Mouse (Mus musculus) cerebellum, postnatal 4 days (tissue): ENCODE results near the gene Cfap45.

ENCODE experiments used
- DNase-seq, 2 experiments: peaks; one replicate each; pipeline ENCODE4 v3.0.0; 2022; ENCODE audit warnings: low spot score in 2 of 2, mixed read lengths in 1 of 2

Gene Cfap45

GRCm38 (mm10) chr1:172515396-172515795 is 5.2 kb upstream of the Cfap45 start:
- DNase-seq = no peak

DNA sequence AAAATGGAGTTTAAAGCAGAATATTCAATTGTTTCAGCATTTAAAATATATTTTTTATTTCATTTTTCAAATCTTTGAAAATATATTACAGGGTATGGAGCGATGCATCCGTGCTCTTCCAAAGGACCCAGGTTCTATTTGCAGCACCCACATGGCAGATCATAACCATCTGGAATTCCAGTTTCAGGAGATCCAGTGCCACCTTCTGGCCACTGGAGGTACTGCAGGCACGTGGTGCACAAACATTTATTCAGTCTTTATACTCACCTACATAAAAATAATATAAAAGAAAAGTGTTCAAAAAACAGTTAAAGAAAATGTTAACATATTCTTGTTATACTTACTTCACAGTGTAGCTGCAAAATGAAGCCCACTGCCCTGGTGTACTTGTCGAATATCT is 2.6 kb upstream of the Cfap45 start:
- no peak for DNase-seq

DNA sequence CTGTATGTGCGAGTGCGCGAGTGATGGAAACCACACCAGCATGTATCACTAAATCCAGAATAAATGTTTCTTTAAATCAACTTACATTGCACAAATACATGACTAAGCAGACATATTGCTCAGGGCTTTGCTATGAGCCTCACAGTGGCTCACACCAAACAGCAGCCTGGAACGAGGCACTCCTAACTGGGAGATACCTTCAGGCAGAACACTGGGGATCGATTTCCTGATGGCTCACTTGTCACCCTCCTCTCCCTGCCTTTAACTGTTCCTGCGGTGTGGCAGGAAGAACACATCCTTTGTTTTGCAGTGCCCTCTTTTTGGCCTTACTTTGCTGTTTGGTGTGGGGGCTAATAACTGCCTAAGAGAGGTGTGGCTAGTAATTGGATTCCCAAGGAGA is 957 bp upstream of the Cfap45 start:
- DNase-seq = no peak

GRCm38 (mm10) chr1:172522524-172522923 is 1.9 kb downstream of the Cfap45 start:
- DNase-seq = no peak

- DNase-seq = no peak
These were observed 3.1 kb downstream of the Cfap45 start for GRCm38 (mm10) chr1:172523699-172524101.

DNA sequence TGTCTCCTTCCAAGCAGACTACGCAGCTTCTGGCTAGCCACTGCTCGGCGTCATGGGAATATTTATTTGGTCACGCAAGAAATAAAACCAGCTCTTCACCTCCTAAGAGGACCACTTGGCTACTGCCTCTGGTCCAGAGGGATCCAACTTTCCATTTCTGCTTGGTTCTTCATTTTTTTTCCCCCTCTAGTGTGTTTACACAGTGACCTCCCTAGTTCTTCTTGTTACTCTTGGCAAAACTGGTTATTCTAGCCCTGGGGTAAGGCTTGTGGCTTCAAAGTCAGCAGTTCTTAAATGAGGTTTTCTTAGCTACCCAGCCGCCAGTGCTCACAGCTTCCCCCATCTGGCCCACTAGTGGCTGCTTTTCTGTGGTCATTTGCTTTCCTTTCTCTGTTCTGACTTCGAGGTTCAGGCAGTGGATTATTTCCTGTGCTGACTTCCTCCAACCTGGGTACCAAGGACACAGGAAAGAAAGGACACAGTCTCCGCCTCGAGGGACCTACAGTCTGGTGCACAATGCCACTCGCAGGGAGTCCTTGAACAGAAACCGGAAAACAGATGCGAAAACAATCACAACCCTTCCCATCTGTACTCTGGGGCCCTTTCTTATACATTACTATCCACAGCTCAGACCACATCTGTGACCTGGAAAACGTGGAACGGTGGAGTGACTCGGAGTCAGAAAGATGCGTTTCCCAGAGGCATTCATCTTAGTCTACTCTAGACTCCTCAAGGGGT is 4.6 kb downstream of the Cfap45 start:
- no peak for DNase-seq

- DNase-seq = no peak
These were observed 5.4 kb downstream of the Cfap45 start for GRCm38 (mm10) chr1:172525971-172526370.

GRCm38 (mm10) chr1:172526380-172527081 is 5.9 kb downstream of the Cfap45 start:
- no peak for DNase-seq

DNA sequence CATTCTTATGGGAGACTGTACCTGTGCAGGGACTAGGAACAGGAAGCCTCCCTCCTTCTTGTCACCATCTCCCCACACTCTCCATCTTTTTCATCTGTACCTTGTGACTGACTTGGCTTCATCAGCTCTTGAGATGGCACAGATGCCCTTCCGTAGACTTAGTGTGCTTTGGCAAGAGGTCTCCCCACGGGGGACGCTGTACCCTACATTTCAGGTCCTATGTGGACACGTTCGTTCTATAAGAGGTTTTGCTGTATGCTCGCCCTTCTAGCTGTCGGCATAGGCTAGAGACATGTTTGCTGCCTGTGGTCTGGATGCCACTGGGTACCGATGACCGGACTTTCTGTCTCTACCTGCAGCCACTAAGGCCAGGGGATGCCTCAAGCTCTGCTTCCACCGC is 6.8 kb downstream of the Cfap45 start:
- DNase-seq = no peak

DNA sequence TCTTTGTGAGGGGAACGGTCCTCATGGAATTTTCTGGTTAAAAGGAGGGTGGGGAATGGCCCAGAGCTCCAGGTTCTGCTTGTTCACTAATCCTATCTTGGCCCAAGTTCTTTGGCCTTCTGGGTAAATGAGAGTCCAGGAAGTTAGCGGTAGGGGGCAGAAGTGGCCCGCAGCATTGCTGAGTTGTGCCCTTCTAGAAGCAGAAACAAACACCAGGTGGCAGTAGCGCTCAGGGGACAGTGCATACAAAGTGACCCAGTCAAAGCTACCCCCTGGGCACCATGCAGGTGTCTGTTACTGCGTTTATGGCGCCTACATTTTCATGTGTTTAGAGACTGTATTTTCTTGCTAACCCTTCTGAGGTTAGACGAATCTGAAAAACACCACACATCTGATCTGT is 8.1 kb downstream of the Cfap45 start:
- peak; percentile 78 to 89 for DNase-seq

- no peak for DNase-seq
These were observed 10.1 kb downstream of the Cfap45 start for GRCm38 (mm10) chr1:172530544-172531220.

- DNase-seq = no peak
These were observed 11.9 kb downstream of the Cfap45 start for GRCm38 (mm10) chr1:172532551-172532950.

DNA sequence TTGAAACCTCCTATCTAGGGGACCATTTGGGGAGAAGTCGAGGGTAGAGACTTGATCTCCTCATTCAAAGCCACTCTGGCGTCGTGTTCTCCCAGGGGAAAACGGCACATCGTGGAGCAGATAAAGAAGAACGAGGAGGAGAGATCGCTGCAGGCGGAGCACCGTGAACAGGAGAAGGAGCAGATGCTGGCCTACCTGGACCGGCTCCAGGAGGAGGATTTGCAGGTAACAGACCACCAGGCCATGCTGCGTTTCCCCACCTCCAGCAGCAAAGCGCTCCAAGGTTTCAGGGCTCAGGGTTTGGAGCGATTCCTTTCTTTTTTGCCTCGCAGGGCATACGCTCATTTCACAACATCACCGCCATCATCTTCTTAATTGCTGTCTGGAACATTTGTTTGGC is 14.5 kb downstream of the Cfap45 start:
- no peak for DNase-seq

- DNase-seq = no peak
These were observed 19.2 kb downstream of the Cfap45 start for GRCm38 (mm10) chr1:172539827-172540226.

GRCm38 (mm10) chr1:172540283-172540820 is 19.8 kb downstream of the Cfap45 start:
- DNase-seq = no peak

DNA sequence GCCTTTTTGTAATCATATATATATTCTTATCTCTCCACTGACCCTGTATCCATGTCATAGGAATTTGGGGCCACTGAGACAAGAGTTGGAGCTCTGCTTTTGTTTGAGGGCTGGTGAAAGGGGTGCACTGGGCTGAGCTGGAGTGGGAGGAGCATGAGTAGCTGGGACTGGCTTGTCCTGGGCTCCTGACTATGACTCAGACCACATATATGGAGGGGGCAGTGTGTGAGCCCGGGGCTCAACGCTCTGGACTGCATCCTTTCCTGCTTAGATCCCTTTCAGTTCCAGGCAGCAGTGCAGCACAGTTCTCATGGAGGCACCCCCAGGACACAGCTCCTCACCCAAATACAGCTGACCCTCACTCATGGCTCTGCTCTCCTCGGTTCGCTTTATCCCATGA is 25.5 kb downstream of the Cfap45 start:
- no peak for DNase-seq

DNA sequence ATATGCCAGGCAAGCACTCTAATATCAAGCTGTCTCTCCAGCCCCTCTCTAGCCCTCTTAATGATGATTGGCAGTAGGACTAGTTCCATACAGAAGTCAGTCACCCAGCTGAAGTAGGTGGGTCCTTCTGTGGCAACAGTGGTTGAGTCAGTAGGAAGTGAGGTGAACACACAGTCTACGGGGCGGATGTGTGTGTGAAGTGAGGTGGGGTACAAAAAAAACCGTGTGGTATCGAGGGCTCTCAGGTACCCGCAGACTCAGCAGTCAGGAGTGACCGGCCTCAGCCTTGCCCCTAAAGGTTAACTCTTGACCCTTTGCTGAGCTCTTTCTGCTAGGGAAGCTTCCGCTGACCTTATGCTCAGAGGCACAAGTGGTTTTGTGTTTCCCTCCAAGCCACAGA is 27.9 kb downstream of the Cfap45 start:
- DNase-seq = no peak

DNA sequence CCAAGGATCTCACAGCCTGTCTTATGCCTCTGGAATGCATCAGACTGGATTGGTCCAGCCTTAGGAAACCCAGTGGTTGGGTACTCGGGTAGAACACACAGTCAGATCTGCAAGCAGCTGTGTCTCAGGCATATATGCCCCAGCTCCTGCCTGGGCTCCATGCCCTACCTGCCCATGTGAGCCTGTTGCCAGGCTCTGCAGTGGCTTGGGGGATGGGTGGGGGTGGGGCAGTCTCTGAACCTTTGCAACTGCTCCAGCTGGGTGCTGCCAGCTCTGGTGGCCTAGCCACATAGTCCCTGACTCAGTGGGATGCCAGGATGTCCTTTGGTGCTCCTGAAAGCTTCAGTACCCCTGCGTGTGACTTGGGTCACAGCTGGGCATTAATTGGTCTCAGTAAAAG is 28.7 kb downstream of the Cfap45 start:
- DNase-seq = no peak

GRCm38 (mm10) chr1:172549717-172550116 is 29.1 kb downstream of the Cfap45 start:
- no peak for DNase-seq

DNA sequence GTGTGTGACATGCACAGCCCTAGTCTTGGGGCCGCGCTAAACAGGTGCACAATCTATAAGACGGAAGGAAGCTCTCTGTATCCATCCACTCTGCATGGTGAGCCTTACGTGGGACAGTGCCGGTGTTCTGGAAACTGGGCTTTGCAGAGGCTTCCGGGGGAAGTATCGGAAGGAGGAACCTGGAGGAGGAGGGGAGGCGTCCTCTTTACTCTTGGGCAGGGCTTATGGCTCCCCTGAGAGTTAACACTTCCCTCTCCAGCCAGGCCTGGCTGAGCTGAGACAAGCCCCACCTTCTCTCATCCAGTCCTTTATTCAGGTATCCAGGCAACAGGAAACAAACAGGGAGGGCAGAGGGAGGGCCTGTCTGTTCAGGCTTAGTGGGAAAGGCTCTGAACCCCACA is 29.9 kb downstream of the Cfap45 start:
- no peak for DNase-seq

GRCm38 (mm10) chr1:172551009-172551408 is 30.4 kb downstream of the Cfap45 start:
- DNase-seq = no peak

DNA sequence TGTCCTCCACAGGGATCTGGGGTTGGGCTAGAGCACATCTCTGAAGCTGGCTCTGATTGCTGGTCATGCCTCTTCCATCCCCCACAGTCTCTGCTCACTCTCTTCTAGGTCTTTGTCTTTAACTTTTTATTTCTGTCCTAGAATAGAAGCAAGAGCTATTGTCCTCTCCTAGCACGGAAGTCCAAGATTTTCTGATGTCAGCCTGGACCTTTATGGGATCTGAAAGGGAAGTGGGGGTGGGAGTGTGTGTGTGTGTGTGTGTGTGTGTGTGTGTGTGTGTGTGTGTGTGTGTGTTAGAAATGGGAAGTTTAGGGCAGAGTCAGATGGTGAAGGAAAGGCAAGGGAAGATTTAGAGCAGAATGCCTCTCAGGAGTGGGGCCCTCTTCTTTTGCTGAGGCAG is 32.0 kb downstream of the Cfap45 start:
- no peak for DNase-seq

DNA sequence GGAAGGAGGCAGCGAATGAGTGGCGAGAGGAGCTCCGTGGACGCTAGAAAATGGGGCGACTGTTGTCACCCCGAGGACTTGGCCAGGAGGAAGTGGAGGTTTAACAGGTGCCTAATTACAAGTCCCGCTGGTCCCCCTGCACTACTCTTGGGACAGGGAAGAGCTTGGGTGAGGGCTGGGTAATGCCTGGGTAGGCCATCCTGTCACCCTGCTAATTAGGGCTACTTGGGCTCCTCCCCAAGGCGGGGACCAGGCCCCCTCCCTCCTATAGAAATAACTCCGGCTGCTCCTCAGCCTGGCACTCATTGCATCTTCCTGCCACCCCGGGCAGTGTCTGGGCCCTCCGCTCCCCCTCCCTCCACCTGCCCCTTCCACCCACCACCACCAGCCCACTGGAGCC is 35.0 kb downstream of the Cfap45 start, which contains the start of gene Vsig8:
Gene Vsig8, plus strand, starts transcription at position 301 of the 400 bp plus-strand sequence.
- no peak for DNase-seq
